Mouse (Mus musculus) cerebellum, adult 9-11 months (tissue): ENCODE measurements around the gene Pirt.

Experiments used
- DNase-seq: peaks from one replicate; pipeline ENCODE4 v3.0.0; 2022

Pirt gene

DNA sequence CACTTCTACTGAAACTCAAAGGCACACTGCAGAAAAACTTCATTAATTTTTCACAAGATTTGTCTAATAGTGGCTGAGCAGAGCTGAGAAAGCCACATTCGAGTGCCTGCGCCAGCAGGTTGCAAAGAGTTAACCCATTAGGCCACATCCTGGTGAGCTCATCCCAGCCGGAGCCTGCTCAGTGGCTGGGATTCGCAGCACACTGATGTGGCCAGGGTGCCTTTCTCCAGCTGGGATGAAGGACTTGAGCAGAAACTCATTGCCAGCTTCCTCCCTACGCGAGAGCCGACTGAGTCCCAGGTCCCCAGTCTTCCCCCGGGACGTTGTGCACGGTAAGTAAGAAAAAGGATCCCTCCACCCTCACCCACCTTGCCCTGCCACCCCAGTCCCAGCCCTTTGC lies at the start of gene Pirt:
Pirt (plus strand) TSS at position 171 of the 400 bp plus-strand sequence.
- no peak for DNase-seq

GRCm38 (mm10) chr11:66871701-66872100 lies 40.1 kb upstream of the Pirt start:
- peak; percentile 3 for DNase-seq

DNA sequence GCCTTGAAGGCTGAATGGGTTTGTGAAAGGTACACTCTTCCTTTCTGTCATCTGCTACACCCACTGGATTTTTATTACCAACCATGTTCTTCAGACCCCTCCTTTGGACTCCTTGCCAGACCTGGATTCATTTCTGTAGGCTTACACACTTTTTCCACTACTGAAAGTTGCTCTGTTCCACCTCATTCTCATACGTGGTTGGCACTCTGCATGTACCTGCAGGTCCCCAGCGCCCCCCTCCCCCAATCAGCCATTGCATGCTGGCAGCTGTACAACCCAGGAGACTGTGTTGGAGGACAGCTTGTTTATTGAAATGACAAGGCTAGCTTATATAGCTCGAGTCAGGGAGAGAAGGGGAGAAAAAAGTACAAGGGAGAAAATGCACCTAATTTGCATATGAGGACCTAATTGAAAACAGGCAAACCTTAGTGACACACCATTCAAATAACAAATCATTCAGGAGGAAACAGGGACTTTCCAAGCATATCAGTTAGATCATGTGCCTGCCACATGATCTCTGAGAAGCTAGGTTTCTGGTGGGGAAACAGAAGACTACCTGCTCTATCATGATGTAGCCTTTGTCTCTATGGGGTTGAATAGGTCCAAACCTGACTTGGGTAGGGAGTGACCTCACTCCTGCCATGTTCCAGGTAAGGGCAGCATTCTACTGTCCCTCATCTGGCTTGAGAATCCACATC lies 38.9 kb upstream of the Pirt start:
- no peak for DNase-seq

DNA sequence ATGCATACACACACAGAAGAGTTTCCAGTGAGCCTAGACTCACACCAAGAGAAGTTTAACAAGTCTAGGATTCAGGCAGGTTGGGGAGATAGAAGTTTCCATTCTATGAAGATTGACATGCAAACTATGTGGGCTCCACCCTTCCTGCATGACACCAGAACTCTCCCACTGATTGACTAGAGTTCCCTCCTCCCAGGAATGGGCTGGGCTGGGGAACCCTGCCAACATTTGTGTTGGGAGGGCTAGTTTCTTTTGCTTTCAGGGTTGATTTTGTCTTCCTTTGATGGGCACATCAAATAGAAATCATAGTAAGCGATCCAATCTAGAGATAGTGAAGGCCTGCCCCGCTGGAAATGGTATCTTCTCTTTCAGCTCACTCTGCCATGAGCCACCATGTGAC lies 30.5 kb upstream of the Pirt start:
- no peak for DNase-seq

DNA sequence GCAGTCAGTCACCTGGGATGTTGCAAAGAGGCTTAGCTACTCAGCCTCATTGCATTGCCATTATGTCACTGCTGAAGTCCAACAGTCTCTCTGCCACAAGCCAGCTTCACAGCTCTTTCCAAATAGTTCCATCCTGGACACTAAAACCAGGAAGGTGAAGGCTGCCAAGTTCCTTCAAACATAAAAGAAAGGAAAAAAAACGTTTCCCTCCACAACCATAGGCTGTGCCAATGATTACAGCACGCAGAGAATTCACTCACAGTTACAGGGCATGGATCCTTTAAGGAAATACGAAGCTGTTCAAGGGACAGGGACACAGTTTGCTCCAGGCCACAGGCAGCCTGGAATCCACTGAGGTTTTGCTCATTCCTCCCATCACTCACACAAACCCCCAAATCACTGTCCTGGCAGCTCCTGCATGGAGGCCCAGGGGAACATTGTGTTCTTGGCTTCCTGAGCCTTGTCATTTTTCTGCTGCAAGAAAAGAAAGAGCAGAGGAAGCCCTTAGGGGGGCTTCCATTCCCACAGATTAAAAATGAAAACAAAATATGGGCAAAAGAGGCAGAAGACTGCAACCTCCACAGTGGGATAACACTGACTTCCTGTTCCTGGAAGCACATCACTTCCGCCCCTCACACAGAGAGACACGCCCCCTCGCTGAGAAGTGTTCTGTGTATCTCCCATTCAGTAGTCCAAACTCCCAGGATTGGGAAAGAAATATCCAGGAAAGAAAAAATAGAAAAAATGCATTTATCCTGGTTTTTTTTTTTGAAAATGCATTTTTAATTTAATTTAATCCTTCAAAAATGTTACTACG lies 29.3 kb upstream of the Pirt start:
- no peak for DNase-seq

- DNase-seq: peak; percentile 30
Measured at GRCm38 (mm10) chr11:66892536-66892935, 19.2 kb upstream of the Pirt start.

DNA sequence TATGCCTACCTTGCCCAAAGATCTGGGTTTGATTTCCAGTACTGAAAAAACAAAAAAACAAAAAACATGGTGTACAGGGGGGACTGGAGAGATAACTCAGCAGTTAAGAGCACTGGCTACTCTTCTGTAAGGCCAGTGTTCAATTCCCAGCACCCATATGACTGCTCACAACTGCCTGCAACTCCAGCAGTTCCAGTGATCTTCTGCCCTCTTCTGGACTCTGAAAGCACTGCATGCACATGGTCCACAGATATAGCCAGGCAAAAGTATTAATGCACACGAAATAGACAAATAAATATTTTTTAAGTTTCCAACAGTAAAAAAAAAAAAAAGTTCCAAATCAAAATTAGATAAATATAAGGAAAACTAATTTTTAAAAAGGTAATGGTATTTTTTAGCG lies 13.0 kb upstream of the Pirt start:
- DNase-seq: no peak

DNA sequence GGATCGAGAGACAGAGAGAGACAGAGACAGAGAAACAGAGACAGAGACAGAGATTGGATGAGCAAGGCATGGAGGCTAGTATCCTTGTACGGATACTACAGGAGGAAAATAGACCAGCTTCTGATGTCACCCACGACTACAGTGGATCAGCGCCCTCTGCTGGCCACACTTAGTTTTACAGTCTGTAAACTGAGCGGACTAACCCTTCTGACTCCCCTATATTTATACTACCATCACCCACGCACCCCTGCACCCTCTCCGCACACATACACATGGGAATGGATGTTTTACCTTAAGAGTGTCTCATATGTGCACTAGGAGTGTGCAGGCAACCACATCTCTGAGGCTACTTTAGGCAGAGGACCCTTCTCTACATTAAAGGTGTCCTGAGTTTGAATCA lies 12.4 kb upstream of the Pirt start:
- DNase-seq: peak; percentile 44

- no peak for DNase-seq
Measured at GRCm38 (mm10) chr11:66902801-66903200, 9.0 kb upstream of the Pirt start.

DNA sequence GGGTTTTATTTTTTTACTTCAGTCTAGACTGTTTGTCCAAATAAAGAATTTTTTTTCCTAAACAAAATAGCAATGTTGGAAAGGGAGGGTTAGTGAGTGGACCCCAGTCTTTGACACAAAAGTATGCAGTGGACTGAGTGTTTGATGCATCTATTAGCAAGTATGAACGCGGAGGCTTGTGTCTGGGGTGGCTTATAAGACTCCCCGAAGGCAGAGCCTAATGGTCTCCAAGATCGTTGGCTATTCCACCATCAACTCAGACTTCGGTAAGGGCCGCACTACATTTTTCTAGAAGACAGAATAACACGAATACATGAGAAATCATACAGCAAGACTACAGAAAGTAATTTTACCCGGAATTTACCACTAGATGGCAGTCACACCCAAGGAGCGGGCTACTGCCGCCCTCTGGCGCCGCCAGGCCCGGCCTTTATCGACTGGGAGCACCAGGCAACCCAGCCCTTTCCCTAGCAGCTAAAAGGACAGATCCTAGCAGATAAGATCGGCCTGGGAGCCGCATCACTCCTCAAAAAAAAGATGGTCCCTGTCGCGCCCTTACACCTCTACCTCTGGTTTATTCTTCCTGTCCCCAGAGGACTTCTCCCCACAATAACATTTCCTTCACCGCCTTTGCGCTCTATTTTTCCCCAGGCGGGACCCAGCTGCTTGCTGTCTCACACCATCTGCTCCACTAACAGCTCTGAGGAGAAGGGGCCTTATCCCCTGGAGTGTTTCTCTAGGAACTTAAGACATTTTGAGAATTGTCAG lies 6.0 kb upstream of the Pirt start:
- DNase-seq: peak; percentile 71

DNA sequence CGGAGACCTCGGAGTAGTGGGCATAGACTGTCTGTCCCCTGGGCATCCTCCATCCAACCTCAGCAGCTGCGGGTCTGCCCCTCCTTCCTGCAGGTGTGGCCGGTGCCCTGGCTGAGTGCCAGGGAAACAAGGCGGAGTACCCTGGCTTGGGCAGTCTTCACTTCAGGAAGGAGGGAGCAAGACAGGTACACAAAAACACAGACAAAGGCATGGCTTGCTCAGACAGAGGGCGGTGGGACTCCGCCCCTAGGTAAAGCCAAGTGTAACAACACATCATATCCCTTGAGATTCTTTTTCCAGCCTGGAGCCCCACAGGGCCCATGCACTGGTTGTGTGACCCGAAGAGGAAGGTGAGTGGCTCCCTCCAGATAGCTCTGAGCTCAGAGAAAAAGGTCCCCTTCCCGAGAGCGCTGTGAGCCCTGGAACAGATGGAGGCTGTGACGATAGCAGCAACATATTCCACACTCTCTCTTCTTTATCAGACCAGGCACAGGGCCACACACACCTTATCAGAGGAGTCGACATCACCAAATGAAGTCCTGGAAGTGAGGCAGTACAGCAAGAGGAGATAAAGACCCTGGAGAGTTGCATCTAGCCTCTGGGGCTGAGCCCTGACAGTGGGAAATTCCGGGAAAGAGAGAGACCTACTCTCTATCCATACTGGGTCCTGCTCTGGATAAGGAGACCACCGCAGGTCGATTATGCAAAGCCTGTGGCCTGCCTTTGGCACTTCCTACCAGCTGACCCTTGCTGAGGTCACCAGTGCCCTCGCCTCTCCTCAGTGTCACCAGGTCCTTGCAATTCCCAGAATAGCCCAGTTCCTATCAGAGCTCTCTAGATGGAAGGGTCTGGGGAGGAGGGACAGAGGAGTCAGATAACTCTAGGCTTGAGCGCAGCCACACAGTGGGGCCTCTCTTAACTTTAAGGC lies 1.0 kb downstream of the Pirt start:
- DNase-seq: no peak

GRCm38 (mm10) chr11:66914249-66914648 lies 2.5 kb downstream of the Pirt start:
- DNase-seq: peak; percentile 22

GRCm38 (mm10) chr11:66920012-66920411 lies 8.2 kb downstream of the Pirt start:
- no peak for DNase-seq

GRCm38 (mm10) chr11:66924095-66924823 lies 12.5 kb downstream of the Pirt start:
- DNase-seq: no peak

DNA sequence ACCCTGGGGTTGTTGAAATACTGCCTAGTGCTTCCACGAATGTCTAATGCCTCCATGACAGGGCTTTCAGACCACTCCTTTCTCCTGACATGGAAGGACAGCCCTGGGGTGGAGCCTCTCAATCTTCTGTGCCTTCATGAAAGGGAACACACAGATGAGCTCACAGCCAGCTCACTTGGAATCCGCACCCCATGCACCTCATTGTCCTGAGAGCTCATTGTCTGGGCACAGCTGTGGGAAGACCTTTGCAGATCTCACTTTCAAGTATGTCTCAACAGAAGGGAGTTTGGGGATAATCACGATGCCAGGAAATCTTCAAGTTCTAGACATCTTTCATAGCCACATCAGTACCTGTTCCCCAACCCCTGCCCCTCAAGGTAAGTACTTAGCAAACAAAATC lies 16.5 kb downstream of the Pirt start:
- DNase-seq: no peak

DNA sequence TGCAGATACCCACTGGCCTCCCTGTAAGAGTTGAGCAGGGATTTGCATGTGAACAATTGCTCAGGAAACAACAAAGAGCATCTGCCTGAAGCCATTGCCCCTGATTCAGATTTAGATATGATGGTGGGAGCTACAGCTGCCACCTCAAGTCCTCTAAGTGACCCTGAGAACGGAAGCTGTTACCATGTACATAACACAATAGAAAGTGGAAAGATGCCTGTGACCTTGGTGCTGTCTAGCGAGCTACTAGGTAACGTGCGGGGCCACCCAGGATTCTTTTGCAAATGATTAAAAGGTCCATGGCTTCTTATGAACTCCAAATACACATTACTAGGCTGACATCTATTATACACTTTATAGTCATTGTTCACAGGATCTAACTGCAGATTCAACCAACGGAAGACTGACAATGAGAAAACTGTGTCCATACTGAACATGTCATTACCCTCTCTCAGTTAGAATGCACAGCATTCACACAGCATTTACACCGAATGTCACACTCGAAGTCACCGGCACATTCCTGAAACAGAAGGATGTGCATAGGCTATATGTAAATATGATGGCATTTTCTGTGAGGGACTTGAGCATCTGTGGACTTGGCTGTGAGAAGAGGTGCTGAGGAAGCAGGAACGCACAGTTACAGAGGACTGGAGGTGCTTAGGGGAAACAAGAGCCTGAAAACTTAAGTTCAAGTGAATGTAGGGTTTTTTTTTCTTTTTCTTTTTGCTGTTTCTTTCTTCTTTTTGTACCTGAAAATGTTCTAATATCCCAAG lies 21.2 kb downstream of the Pirt start:
- DNase-seq: no peak

DNA sequence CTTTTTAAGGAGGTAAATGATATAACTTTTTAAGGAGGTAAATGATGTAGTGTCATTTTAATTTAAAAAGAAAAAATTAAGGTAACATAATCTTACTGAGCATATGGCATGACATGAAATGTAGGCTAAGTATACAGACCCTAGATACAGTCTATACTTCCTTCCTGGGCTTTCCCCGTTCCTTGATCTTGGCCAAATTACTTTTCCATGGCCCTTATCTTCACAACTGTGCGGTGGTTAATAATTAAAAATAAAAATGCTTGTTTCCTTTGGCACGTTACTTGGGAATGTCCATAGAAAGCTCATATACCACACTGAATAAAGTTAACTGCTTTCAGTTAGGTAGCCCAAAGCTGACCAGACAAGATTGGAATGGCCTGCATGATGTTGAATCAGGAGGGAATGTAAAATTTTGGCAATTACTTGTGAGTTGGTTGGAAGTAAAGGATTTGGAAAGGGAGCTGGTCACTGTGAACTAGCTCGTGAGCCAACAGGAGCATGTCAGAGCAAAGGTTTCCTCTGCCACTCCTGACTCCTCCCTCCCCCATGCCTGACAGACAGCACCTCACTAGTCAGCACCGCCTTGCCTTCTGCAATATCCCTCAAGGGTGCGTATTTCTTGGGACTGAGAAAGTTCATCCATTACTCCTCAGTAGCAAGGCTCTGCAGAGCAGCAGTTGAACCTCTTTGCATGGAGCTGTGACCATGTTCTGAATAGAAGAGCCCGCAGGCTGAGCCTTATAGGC lies 22.8 kb downstream of the Pirt start:
- no peak for DNase-seq

DNA sequence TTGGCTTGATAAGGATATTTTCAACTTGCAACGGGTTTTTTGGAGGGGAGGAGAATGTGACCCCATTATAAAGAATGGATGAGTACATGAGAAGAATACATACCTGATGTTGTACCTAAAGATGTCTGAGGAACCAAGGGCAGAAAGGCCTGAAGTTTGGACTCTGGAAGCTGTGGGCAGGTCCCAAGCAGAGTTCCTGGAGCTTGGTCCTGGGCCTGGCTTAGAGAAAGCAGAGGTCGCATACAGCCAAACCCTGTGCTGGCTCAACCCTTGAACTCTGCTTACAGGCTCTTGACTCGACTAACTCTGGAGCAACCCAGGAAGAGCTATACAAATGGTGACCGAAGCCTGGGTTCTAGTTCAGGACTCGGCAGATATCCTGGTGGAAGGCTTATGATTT lies 30.2 kb downstream of the Pirt start:
- no peak for DNase-seq

DNA sequence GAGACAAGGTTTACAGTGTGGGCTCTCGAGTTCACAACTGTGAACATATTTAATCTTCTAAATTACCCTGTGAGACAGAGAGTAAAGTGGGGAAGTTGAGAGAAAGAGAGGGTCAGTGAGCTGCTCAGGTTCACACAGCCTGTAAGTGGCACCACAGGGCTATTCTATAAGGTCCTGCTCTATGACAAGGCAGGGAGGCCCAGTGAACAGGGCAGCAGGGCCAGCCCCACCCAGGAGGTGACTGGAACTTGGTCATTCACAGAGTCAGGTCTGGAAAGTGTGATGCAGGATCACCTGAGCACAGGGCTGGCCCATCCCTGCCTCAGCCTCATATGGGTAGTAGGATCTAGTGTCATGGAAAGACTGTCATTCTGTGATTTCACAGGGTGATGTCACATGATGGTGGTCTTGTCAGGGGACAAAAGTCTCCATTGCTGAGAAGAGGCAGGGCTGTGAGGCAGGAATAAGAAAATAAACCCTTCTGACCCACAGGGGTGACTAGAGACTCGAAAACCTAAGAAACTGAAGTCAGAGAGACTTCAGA lies 33.5 kb downstream of the Pirt start:
- DNase-seq: no peak

DNA sequence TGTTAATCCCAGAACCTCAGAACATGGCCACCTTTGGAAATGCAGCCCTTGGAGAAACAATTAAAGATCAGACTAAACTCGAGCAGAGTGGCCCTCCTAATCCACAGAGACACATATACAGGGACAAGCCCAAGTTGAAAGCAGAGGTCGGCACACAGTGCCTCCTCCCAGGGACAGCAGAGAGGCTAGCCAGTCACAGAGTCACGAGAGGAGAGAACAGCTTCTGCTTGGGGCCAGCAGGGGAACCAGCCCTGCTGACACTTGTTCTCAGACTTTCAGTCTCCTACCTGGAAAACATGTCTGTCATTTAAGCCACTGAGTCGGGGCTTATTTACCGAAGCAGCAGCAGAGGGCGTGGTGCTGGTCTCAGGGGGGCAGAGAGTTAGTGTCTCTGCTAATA lies 34.7 kb downstream of the Pirt start:
- no peak for DNase-seq
